Mouse (Mus musculus): ENCODE data around the gene 1110065P20Rik. TPM values are rescaled to one million over a fixed set of nuclear protein-coding genes. Genes with fewer than 3 reads are reported as not detected.
A peak's percentile ranks its signal among the peaks of the same experiment; 100 is the strongest.

Gene 1110065P20Rik
- total and polyA plus RNA-seq, 3 experiments: 8.4 to 25.6 (median 12.7) TPM

- Histone ChIP-seq H3K9me3 (replicated peaks) (peaks cover 16% of the 10 kb centered on the region), H3K4me1 (ENCODE audit: insufficient read depth, low read depth, low read length) (no peaks in the 10 kb centered on the region), H3K36me3 (replicated peaks) (peaks cover 24% of the 10 kb centered on the region), H3K27me3 (ENCODE audit: insufficient read depth, low read length) (no peaks in the 10 kb centered on the region), H3K4me3 (ENCODE audit: low read depth, low read length) (peak within 1 kb of the TSS; percentile 4; the same call in 1 of the 2 replicates)
- no peak for TF ChIP-seq TAL1 (conservative IDR thresholded peaks at IDR 0.05; ENCODE audit: low read depth, low read length)
- no peak for ATAC-seq (ENCODE audit: extremely low read depth, insufficient number of reproducible peaks, low FRiP score, poor library complexity, severe bottlenecking)
- no peak for DNase-seq (ENCODE audit: low spot score)
Observed at GRCm38 (mm10) chr4:124861283-124862188, 10.5 kb upstream of the 1110065P20Rik start, which contains the start of gene Maneal. Gene Maneal (minus strand): TSS chr4:124862171.

GRCm38 (mm10) chr4:124860446-124860845, 9.4 kb upstream of the 1110065P20Rik start:
- Histone ChIP-seq H3K4me1 (ENCODE audit: insufficient read depth, low read depth, low read length) (no peaks in the 10 kb centered on the region), H3K4me3 (ENCODE audit: low read depth, low read length) (no peak overlapping the region), H3K36me3 (replicated peaks) (peaks cover 35% of the 10 kb centered on the region), H3K9me3 (replicated peaks) (peaks cover 16% of the 10 kb centered on the region), H3K27me3 (ENCODE audit: insufficient read depth, low read length) (no peaks in the 10 kb centered on the region)
- DNase-seq (ENCODE audit: low spot score) (peak; percentile 46), ATAC-seq (ENCODE audit: extremely low read depth, insufficient number of reproducible peaks, low FRiP score, poor library complexity, severe bottlenecking) (no peak)
- TF ChIP-seq GATA1 (IDR thresholded peaks at IDR 0.05; ENCODE audit: borderline replicate concordance, low read length): no peak

GRCm38 (mm10) chr4:124858370-124858769, 7.4 kb upstream of the 1110065P20Rik start:
- Histone ChIP-seq H3K4me1 (ENCODE audit: insufficient read depth, low read depth, low read length) (peaks cover 2% of the 10 kb centered on the region; the same call in 1 of the 2 replicates), H3K27me3 (ENCODE audit: insufficient read depth, low read length) (no peaks in the 10 kb centered on the region), H3K36me3 (replicated peaks) (peaks cover 55% of the 10 kb centered on the region), H3K9me3 (replicated peaks) (peaks cover 16% of the 10 kb centered on the region), H3K4me3 (ENCODE audit: low read depth, low read length) (no peak overlapping the region)
- ATAC-seq (ENCODE audit: extremely low read depth, insufficient number of reproducible peaks, low FRiP score, poor library complexity, severe bottlenecking): no peak
- no peak for DNase-seq (ENCODE audit: low spot score)
- TF ChIP-seq CTCF (IDR thresholded peaks at IDR 0.05; ENCODE audit: low read depth, low read length) (no peak), GATA1 (IDR thresholded peaks at IDR 0.05; ENCODE audit: borderline replicate concordance, low read length) (no peak), GATA2 (IDR thresholded peaks at IDR 0.05; ENCODE audit: borderline replicate concordance, low read depth, low read length) (no peak), POLR2AphosphoS5 (IDR thresholded peaks at IDR 0.05; ENCODE audit: insufficient replicate concordance, low read depth, low read length) (no peak), TAL1 (conservative IDR thresholded peaks at IDR 0.05; ENCODE audit: low read depth, low read length) (no peak)

GRCm38 (mm10) chr4:124856294-124856693, 5.3 kb upstream of the 1110065P20Rik start:
- ATAC-seq (ENCODE audit: extremely low read depth, insufficient number of reproducible peaks, low FRiP score, poor library complexity, severe bottlenecking) (no peak), DNase-seq (ENCODE audit: low spot score) (no peak)
- Histone ChIP-seq H3K27me3 (ENCODE audit: insufficient read depth, low read length) (no peaks in the 10 kb centered on the region), H3K4me1 (ENCODE audit: insufficient read depth, low read depth, low read length) (peaks cover 22% of the 10 kb centered on the region), H3K4me3 (ENCODE audit: low read depth, low read length) (no peak overlapping the region), H3K9me3 (replicated peaks) (peaks cover 2% of the 10 kb centered on the region), H3K36me3 (replicated peaks) (peaks cover 74% of the 10 kb centered on the region)
- no peak for TF ChIP-seq TAL1 (conservative IDR thresholded peaks at IDR 0.05; ENCODE audit: low read depth, low read length)
- no peak for TF ChIP-seq GATA1 (IDR thresholded peaks at IDR 0.05; ENCODE audit: borderline replicate concordance, low read length)
- TF ChIP-seq GATA2 (IDR thresholded peaks at IDR 0.05; ENCODE audit: borderline replicate concordance, low read depth, low read length): no peak
- TF ChIP-seq POLR2AphosphoS5 (IDR thresholded peaks at IDR 0.05; ENCODE audit: insufficient replicate concordance, low read depth, low read length): no peak
- no peak for TF ChIP-seq CTCF (IDR thresholded peaks at IDR 0.05; ENCODE audit: low read depth, low read length)

GRCm38 (mm10) chr4:124850261-124850913, 609 bp downstream of the 1110065P20Rik start, which contains the start of gene Yrdc:
Gene Yrdc (plus strand): TSS chr4:124850679.
- peak within 1 kb of the TSS; percentile 97 for H3K4me3 ChIP-seq (ENCODE audit: low read depth, low read length)
- H3K27me3 ChIP-seq (ENCODE audit: insufficient read depth, low read length): no peaks in the 10 kb centered on the region
- ATAC-seq (ENCODE audit: extremely low read depth, insufficient number of reproducible peaks, low FRiP score, poor library complexity, severe bottlenecking) (peak; percentile 54), DNase-seq (ENCODE audit: low spot score) (peak; percentile 94)
- TF ChIP-seq GATA1 (IDR thresholded peaks at IDR 0.05; ENCODE audit: borderline replicate concordance, low read length) (no peak), POLR2AphosphoS5 (IDR thresholded peaks at IDR 0.05; ENCODE audit: insufficient replicate concordance, low read depth, low read length) (no peak), TAL1 (conservative IDR thresholded peaks at IDR 0.05; ENCODE audit: low read depth, low read length) (no peak), GATA2 (IDR thresholded peaks at IDR 0.05; ENCODE audit: borderline replicate concordance, low read depth, low read length) (no peak)
- peaks cover 48% of the 10 kb centered on the region for H3K4me1 ChIP-seq (ENCODE audit: insufficient read depth, low read depth, low read length)
- no peaks in the 10 kb centered on the region for H3K9me3 ChIP-seq (replicated peaks)
- H3K36me3 ChIP-seq (replicated peaks): peaks cover 75% of the 10 kb centered on the region

GRCm38 (mm10) chr4:124849631-124850260, 1.2 kb downstream of the 1110065P20Rik start:
- Histone ChIP-seq H3K36me3 (replicated peaks) (peaks cover 76% of the 10 kb centered on the region), H3K9me3 (replicated peaks) (no peaks in the 10 kb centered on the region), H3K27me3 (ENCODE audit: insufficient read depth, low read length) (no peaks in the 10 kb centered on the region), H3K4me3 (ENCODE audit: low read depth, low read length) (peak overlapping the region; percentile 97), H3K4me1 (ENCODE audit: insufficient read depth, low read depth, low read length) (peaks cover 48% of the 10 kb centered on the region)
- TF ChIP-seq TAL1 (conservative IDR thresholded peaks at IDR 0.05; ENCODE audit: low read depth, low read length) (no peak), CTCF (IDR thresholded peaks at IDR 0.05; ENCODE audit: low read depth, low read length) (no peak), GATA1 (IDR thresholded peaks at IDR 0.05; ENCODE audit: borderline replicate concordance, low read length) (no peak), GATA2 (IDR thresholded peaks at IDR 0.05; ENCODE audit: borderline replicate concordance, low read depth, low read length) (no peak), POLR2AphosphoS5 (IDR thresholded peaks at IDR 0.05; ENCODE audit: insufficient replicate concordance, low read depth, low read length) (no peak)
- DNase-seq (ENCODE audit: low spot score) (no peak), ATAC-seq (ENCODE audit: extremely low read depth, insufficient number of reproducible peaks, low FRiP score, poor library complexity, severe bottlenecking) (no peak; the same call in 1 of the 2 replicates)

Measured in G1E (cell line).